Mouse (Mus musculus) embryonic stem cell, embryonic (primary cell): Measurements from ENCODE around the gene Grik3.

ENCODE experiments used
- CTCF ChIA-PET, 4 experiments: fragments of 300-600 bp in 2 of 4; fragments of 350-600 bp in 2 of 4; sonication (Branson Sonifier 250); formaldehyde crosslinking; loops; one replicate each; lab custom pipeline; 2022; ENCODE audit warnings: inconsistent platforms in 2 of 4; lab: Charles Lee
- POLR2A ChIA-PET, 4 experiments: fragments of 300-600 bp in 2 of 4; fragments of 350-600 bp in 2 of 4; sonication (Branson Sonifier 250); formaldehyde crosslinking; loops; one replicate each; lab custom pipeline; 2022; ENCODE audit warnings: antibody characterized with exemption in 4 of 4, inconsistent platforms in 1 of 4; lab: Charles Lee

Grik3 gene

GRCm38 (mm10) chr4:125556405-125557308 lies 66.2 kb downstream of the Grik3 start:
- POLR2A ChIA-PET, result interaction anchor here in 2 of 4 experiments (0.6 to 7.5 kb wide), 9 partner anchors 10 to 53 kb away, joined by 3 to 68 read pairs (median 4); no protein-coding TSS in a partner anchor
- CTCF ChIA-PET, result interaction anchor here in 1 of 4 experiments (1.0 kb wide), 1 partner anchor 8 kb away, joined by 4 read pairs; no protein-coding TSS in a partner anchor

GRCm38 (mm10) chr4:125559564-125559963 lies 69.1 kb downstream of the Grik3 start:
- ChIA-PET POLR2A (interaction anchor here in 3 of 4 experiments (0.6 to 7.5 kb wide), 8 partner anchors 9 to 67 kb away, joined by 3 to 68 read pairs (median 4); no protein-coding TSS in a partner anchor), CTCF (interaction anchor here in 1 of 4 experiments (0.6 kb wide), 1 partner anchor 28 kb away, joined by 3 read pairs; no protein-coding TSS in a partner anchor)

GRCm38 (mm10) chr4:125560806-125561205 lies 70.3 kb downstream of the Grik3 start:
- POLR2A ChIA-PET, result interaction anchor here in 2 of 4 experiments (1.0 to 7.5 kb wide), 3 partner anchors 14 to 26 kb away, joined by 3 to 68 read pairs (median 52); no protein-coding TSS in a partner anchor

GRCm38 (mm10) chr4:125563579-125563978 lies 73.1 kb downstream of the Grik3 start:
- ChIA-PET CTCF (interaction anchor here in 2 of 4 experiments (0.6 to 0.8 kb wide), 2 partner anchors 21 to 140 kb away, joined by 3 read pairs; no protein-coding TSS in a partner anchor), POLR2A (interaction anchor here in 3 of 4 experiments (0.5 to 4.8 kb wide), 27 partner anchors 14 to 434 kb away, joined by 3 to 52 read pairs (median 4); no protein-coding TSS in a partner anchor)

More at GRCm38 (mm10) chr4:125560806-125561205, 70.3 kb downstream of the Grik3 start:
- CTCF ChIA-PET, result interaction anchor here in 1 of 4 experiments (1.0 kb wide), 1 partner anchor 143 kb away, joined by 4 read pairs; no protein-coding TSS in a partner anchor

- ChIA-PET CTCF (interaction anchor here in 3 of 4 experiments (0.6 to 0.8 kb wide), 3 partner anchors 20 to 403 kb away, joined by 3 read pairs; no protein-coding TSS in a partner anchor), POLR2A (interaction anchor here in 3 of 4 experiments (0.5 to 4.8 kb wide), 29 partner anchors 13 to 434 kb away, joined by 3 to 52 read pairs (median 4); no protein-coding TSS in a partner anchor)
Measured at GRCm38 (mm10) chr4:125564008-125564710, 73.7 kb downstream of the Grik3 start.

GRCm38 (mm10) chr4:125565711-125566439 lies 75.4 kb downstream of the Grik3 start:
- POLR2A ChIA-PET, result interaction anchor here in 2 of 4 experiments (0.6 to 1.1 kb wide), 3 partner anchors 18 to 61 kb away, joined by 3 to 8 read pairs (median 3); no protein-coding TSS in a partner anchor
- CTCF ChIA-PET, result interaction anchor here in 1 of 4 experiments (0.6 to 1.0 kb wide), 3 partner anchors 21 to 581 kb away, joined by 3 read pairs; no protein-coding TSS in a partner anchor

- ChIA-PET CTCF (no interaction called here), POLR2A (interaction anchor here in 1 of 4 experiments (0.9 kb wide), 1 partner anchor 52 kb away, joined by 3 read pairs; no protein-coding TSS in a partner anchor)
Measured at GRCm38 (mm10) chr4:125568210-125568609, 77.7 kb downstream of the Grik3 start.

- POLR2A ChIA-PET, result interaction anchor here in 3 of 4 experiments (0.5 to 2.3 kb wide), 14 partner anchors 9 to 158 kb away, joined by 3 to 6 read pairs (median 4); no protein-coding TSS in a partner anchor
- CTCF ChIA-PET, result interaction anchor here in 3 of 4 experiments (0.6 to 1.2 kb wide), 5 partner anchors 16 to 427 kb away, joined by 3 to 5 read pairs (median 4); no protein-coding TSS in a partner anchor
Measured at GRCm38 (mm10) chr4:125571651-125572311, 81.3 kb downstream of the Grik3 start.

GRCm38 (mm10) chr4:125572312-125572663 lies 81.8 kb downstream of the Grik3 start:
- ChIA-PET POLR2A (interaction anchor here (0.6 to 2.3 kb wide), 18 partner anchors 10 to 211 kb away, joined by 3 to 6 read pairs (median 3); no protein-coding TSS in a partner anchor), CTCF (interaction anchor here in 3 of 4 experiments (0.6 to 1.2 kb wide), 4 partner anchors 16 to 427 kb away, joined by 3 to 5 read pairs (median 4); no protein-coding TSS in a partner anchor)

GRCm38 (mm10) chr4:125573000-125573399 lies 82.5 kb downstream of the Grik3 start:
- POLR2A ChIA-PET, result interaction anchor here (0.6 to 2.3 kb wide), 10 partner anchors 10 to 210 kb away, joined by 3 to 6 read pairs (median 3); no protein-coding TSS in a partner anchor
- CTCF ChIA-PET, result interaction anchor here in 2 of 4 experiments (1.1 to 1.2 kb wide), 3 partner anchors 15 to 46 kb away, joined by 3 to 5 read pairs (median 4); no protein-coding TSS in a partner anchor

- ChIA-PET CTCF (interaction anchor here in 1 of 4 experiments (0.6 kb wide), 1 partner anchor 360 kb away, joined by 3 read pairs; no protein-coding TSS in a partner anchor), POLR2A (interaction anchor here in 3 of 4 experiments (0.6 to 2.3 kb wide), 9 partner anchors 9 to 44 kb away, joined by 3 to 6 read pairs (median 3); no protein-coding TSS in a partner anchor)
Measured at GRCm38 (mm10) chr4:125573951-125574675, 83.6 kb downstream of the Grik3 start.

- ChIA-PET POLR2A (interaction anchor here in 3 of 4 experiments (0.9 to 4.5 kb wide), 4 partner anchors 16 to 45 kb away, joined by 3 to 18 read pairs (median 4); no protein-coding TSS in a partner anchor), CTCF (no interaction called here)
Measured at GRCm38 (mm10) chr4:125580336-125580735, 89.8 kb downstream of the Grik3 start.

GRCm38 (mm10) chr4:125583272-125583671 lies 92.8 kb downstream of the Grik3 start:
- POLR2A ChIA-PET, result interaction anchor here (0.6 to 4.8 kb wide), 38 partner anchors 9 to 875 kb away, joined by 3 to 52 read pairs (median 5); no protein-coding TSS in a partner anchor
- CTCF ChIA-PET, result no interaction called here

- POLR2A ChIA-PET, result interaction anchor here (0.6 to 4.8 kb wide), 50 partner anchors 9 to 876 kb away, joined by 3 to 52 read pairs (median 5); no protein-coding TSS in a partner anchor
- CTCF ChIA-PET, result interaction anchor here in 3 of 4 experiments (0.6 to 1.2 kb wide), 4 partner anchors 20 to 519 kb away, joined by 3 to 4 read pairs (median 3); no protein-coding TSS in a partner anchor
Measured at GRCm38 (mm10) chr4:125583935-125584334, 93.4 kb downstream of the Grik3 start.

- CTCF ChIA-PET, result interaction anchor here in 3 of 4 experiments (0.5 to 1.2 kb wide), 4 partner anchors 21 to 518 kb away, joined by 3 to 5 read pairs (median 4); no protein-coding TSS in a partner anchor
- POLR2A ChIA-PET, result interaction anchor here in 3 of 4 experiments (0.6 to 4.8 kb wide), 43 partner anchors 9 to 463 kb away, joined by 3 to 52 read pairs (median 5); no protein-coding TSS in a partner anchor
Measured at GRCm38 (mm10) chr4:125584676-125585075, 94.2 kb downstream of the Grik3 start.
